Mouse (Mus musculus) limb, embryonic 12.5 days (tissue): ENCODE measurements around the gene Pde9a. TPM values are rescaled to one million over a fixed set of nuclear protein-coding genes. Genes with fewer than 3 reads are reported as not detected.

Experiments
- ATAC-seq: fragments of 200-750 bp; cut with Nextera tagmentation; 2 replicates; pipeline ENCODE4 v1.8.0; 2017; ENCODE audit warnings: low read depth, moderate TSS enrichment; ENCODE audit not compliant: insufficient number of reproducible peaks, insufficient read depth, low FRiP score, low TSS enrichment
- H3K27ac ChIP-seq: fragments of 300-500 bp; sonication (generic); 2 replicates; pipeline ENCODE4 v1.5.1; 2016; ENCODE audit warnings: mild to moderate bottlenecking, moderate library complexity
- H3K27me3 ChIP-seq: fragments of 300-500 bp; sonication (generic); 2 replicates; pipeline ENCODE4 v1.6.1; 2016; ENCODE audit warnings: mild to moderate bottlenecking, moderate library complexity
- H3K36me3 ChIP-seq: fragments of 300-500 bp; sonication (generic); 2 replicates; pipeline ENCODE4 v1.6.1; 2016; ENCODE audit warnings: mild to moderate bottlenecking, moderate library complexity
- H3K4me1 ChIP-seq: fragments of 300-500 bp; sonication (generic); replicated peaks from 2 replicates; pipeline ENCODE4 v1.6.1; 2016
- H3K4me2 ChIP-seq: fragments of 300-500 bp; sonication (generic); 2 replicates; pipeline ENCODE4 v1.6.1; 2016; ENCODE audit warnings: mild to moderate bottlenecking, moderate library complexity
- H3K4me3 ChIP-seq: fragments of 300-500 bp; sonication (generic); replicated peaks from 2 replicates; pipeline ENCODE4 v1.5.1; 2016; ENCODE audit warnings: mild to moderate bottlenecking
- H3K9ac ChIP-seq: fragments of 300-500 bp; sonication (generic); replicated peaks from 2 replicates; pipeline ENCODE4 v1.6.1; 2016; ENCODE audit warnings: mild to moderate bottlenecking, moderate library complexity
- H3K9me3 ChIP-seq: fragments of 300-500 bp; sonication (generic); 2 replicates; pipeline ENCODE4 v1.6.1; 2016; ENCODE audit warnings: mild to moderate bottlenecking, moderate library complexity
- WGBS: fragments of 180-500 bp; shearing (Covaris S2); methylation state at CpG from one replicate; pipeline ENCODE4 v1.1.7; 2016; 5-methylcytosine and 5-hydroxymethylcytosine counted together
- polyA plus RNA-seq: library from polyadenylated mRNA; unstranded; fragments of >200 nt; fragmentation: Nextera tagmentation; extraction: Ambion mirVana; gene quantifications from 2 replicates; pipeline ENCODE4 v1.2.1, GENCODE M21; 2016

The Pde9a gene
- polyA plus RNA-seq, 1 experiment from 2014 or later = 29.1 TPM

GRCm38 (mm10) chr17:31500416-31500815 lies 114.4 kb downstream of the Pde9a start:
- H3K9ac ChIP-seq = no peak overlapping the region
- peaks cover 99% of the 10 kb centered on the region for H3K36me3 ChIP-seq
- no peaks in the 10 kb centered on the region for H3K27me3 ChIP-seq
- 93% methylated on average over 8 of the region's 8 CpGs for WGBS
- no peak overlapping the region for H3K27ac ChIP-seq
- H3K4me2 ChIP-seq = no peak overlapping the region
- no peaks in the 10 kb centered on the region for H3K4me1 ChIP-seq
- no peak for ATAC-seq
- no peak overlapping the region for H3K4me3 ChIP-seq
- H3K9me3 ChIP-seq = no peaks in the 10 kb centered on the region

GRCm38 (mm10) chr17:31500908-31501307 lies 114.9 kb downstream of the Pde9a start:
- 85% methylated on average over 3 of the region's 3 CpGs for WGBS
- no peak for ATAC-seq
- Histone ChIP-seq H3K27ac (no peak overlapping the region), H3K36me3 (peaks cover 99% of the 10 kb centered on the region), H3K9me3 (no peaks in the 10 kb centered on the region), H3K4me3 (no peak overlapping the region), H3K9ac (no peak overlapping the region), H3K4me2 (no peak overlapping the region), H3K4me1 (no peaks in the 10 kb centered on the region), H3K27me3 (no peaks in the 10 kb centered on the region)

- Histone ChIP-seq H3K36me3 (peaks cover 100% of the 10 kb centered on the region), H3K4me2 (no peak overlapping the region), H3K4me1 (no peaks in the 10 kb centered on the region), H3K9ac (no peak overlapping the region), H3K27ac (no peak overlapping the region), H3K4me3 (no peak overlapping the region), H3K9me3 (no peaks in the 10 kb centered on the region), H3K27me3 (no peaks in the 10 kb centered on the region)
- no peak for ATAC-seq
- 92% methylated on average over 12 of the region's 12 CpGs for WGBS
These were observed 116.4 kb downstream of the Pde9a start for GRCm38 (mm10) chr17:31502261-31502927.

DNA sequence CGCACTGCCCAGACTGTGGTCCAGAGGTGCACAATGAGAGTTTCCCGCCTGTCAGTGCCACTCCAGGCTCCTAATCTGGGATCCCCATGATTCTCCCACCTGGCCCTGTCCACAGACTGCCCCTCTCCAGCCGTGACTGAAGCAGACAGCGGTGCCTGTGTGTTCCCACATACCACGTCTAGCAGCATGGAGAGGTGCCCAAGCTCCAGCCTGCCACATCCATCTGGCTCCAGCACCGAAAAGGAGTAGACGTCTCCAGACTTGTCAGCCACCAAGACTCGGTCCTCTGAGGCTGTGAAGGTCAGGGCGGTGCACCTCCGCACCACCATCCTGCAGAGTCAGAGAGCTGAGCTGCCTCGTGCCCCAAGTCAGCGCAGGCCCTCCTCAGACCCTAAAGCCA lies 117.3 kb downstream of the Pde9a start:
- WGBS = 95% methylated on average over 12 of the region's 12 CpGs
- no peak overlapping the region for H3K4me2 ChIP-seq
- no peak overlapping the region for H3K27ac ChIP-seq
- H3K4me3 ChIP-seq = no peak overlapping the region
- no peaks in the 10 kb centered on the region for H3K27me3 ChIP-seq
- no peaks in the 10 kb centered on the region for H3K9me3 ChIP-seq
- peaks cover 99% of the 10 kb centered on the region for H3K36me3 ChIP-seq
- H3K4me1 ChIP-seq = no peaks in the 10 kb centered on the region
- H3K9ac ChIP-seq = no peak overlapping the region
- ATAC-seq = no peak

DNA sequence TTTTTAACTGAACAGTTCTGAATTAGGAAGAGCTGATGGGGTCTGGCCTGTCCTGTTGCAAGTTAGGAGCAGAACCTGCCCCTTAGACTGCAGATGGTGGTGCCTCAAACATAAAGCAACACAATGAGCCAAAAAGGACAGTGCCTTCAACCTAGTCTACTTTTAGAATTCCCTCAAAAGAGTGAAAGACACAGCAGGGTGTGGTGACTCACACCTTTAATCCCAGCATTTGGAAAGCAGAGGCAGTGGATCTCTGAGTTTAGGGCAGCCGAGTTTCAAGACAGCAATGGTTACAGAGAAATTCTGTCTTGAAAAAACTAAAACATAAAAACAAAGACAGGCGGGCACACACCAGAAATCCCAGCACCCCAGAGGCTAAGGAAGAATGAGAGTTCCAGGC lies 117.9 kb downstream of the Pde9a start:
- H3K9me3 ChIP-seq = no peaks in the 10 kb centered on the region
- H3K36me3 ChIP-seq = peaks cover 98% of the 10 kb centered on the region
- no peaks in the 10 kb centered on the region for H3K27me3 ChIP-seq
- no peak for ATAC-seq
- no peak overlapping the region for H3K4me2 ChIP-seq
- 87% methylated on average over 2 of the region's 2 CpGs for WGBS
- no peak overlapping the region for H3K9ac ChIP-seq
- no peak overlapping the region for H3K4me3 ChIP-seq
- no peaks in the 10 kb centered on the region for H3K4me1 ChIP-seq
- no peak overlapping the region for H3K27ac ChIP-seq

GRCm38 (mm10) chr17:31505013-31505412 lies 119.0 kb downstream of the Pde9a start:
- no peak for ATAC-seq
- Histone ChIP-seq H3K27ac (no peak overlapping the region), H3K27me3 (no peaks in the 10 kb centered on the region), H3K4me1 (no peaks in the 10 kb centered on the region), H3K9me3 (no peaks in the 10 kb centered on the region), H3K4me2 (no peak overlapping the region), H3K9ac (no peak overlapping the region), H3K4me3 (no peak overlapping the region), H3K36me3 (peaks cover 98% of the 10 kb centered on the region)
- WGBS = 82% methylated on average over 5 of the region's 5 CpGs

- WGBS = 79% methylated on average over 7 of the region's 7 CpGs
- Histone ChIP-seq H3K9me3 (no peaks in the 10 kb centered on the region), H3K4me3 (no peak overlapping the region), H3K4me2 (no peak overlapping the region), H3K36me3 (peaks cover 86% of the 10 kb centered on the region), H3K9ac (no peak overlapping the region), H3K27me3 (no peaks in the 10 kb centered on the region), H3K27ac (no peak overlapping the region), H3K4me1 (peaks cover 4% of the 10 kb centered on the region; the same call in 1 of the 2 replicates)
- no peak for ATAC-seq
These were observed 120.3 kb downstream of the Pde9a start for GRCm38 (mm10) chr17:31506282-31506681.

DNA sequence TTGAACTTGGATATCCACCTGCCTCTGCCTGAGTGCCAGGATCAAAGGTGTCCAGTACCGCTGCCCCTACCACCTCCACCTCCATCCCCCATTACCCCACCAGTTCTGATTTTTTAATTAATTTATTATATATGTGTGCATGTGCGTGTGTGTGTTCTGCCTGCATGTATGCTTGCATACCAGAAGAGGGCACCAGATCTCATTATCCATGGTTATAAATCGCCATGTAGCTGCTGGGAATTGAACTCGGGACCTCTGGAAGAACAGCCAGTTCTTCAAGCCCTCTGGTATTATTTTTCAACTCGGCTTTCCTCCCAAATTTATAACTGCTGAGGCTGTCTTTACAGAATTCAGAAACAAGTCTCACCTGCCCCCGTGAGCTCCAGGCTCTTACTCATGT lies 124.9 kb downstream of the Pde9a start:
- H3K27ac ChIP-seq = no peak overlapping the region

GRCm38 (mm10) chr17:31511792-31512495 lies 125.9 kb downstream of the Pde9a start:
- WGBS = under 1% methylated on average over 56 of the region's 56 CpGs
- peak overlapping the region; percentile 69 for H3K9ac ChIP-seq
- peak overlapping the region; percentile 71 for H3K4me2 ChIP-seq
- peak; percentile 94 for ATAC-seq
- peaks cover 30% of the 10 kb centered on the region for H3K36me3 ChIP-seq
- no peaks in the 10 kb centered on the region for H3K9me3 ChIP-seq
- H3K27me3 ChIP-seq = no peaks in the 10 kb centered on the region
- peak overlapping the region; percentile 84 for H3K27ac ChIP-seq
- H3K4me1 ChIP-seq = peaks cover 12% of the 10 kb centered on the region; the same call in 1 of the 2 replicates
- H3K4me3 ChIP-seq = peak overlapping the region; percentile 81

More for the DNA sequence above, 124.9 kb downstream of the Pde9a start:
- no peaks in the 10 kb centered on the region for H3K9me3 ChIP-seq
- no peak for ATAC-seq
- H3K4me3 ChIP-seq = peak overlapping the region; percentile 81
- H3K9ac ChIP-seq = no peak overlapping the region; the same call in 1 of the 2 replicates
- 95% methylated on average over 6 of the region's 6 CpGs for WGBS
- H3K4me2 ChIP-seq = peak overlapping the region; percentile 71
- H3K4me1 ChIP-seq = peaks cover 12% of the 10 kb centered on the region; the same call in 1 of the 2 replicates
- peaks cover 40% of the 10 kb centered on the region for H3K36me3 ChIP-seq
- no peaks in the 10 kb centered on the region for H3K27me3 ChIP-seq

DNA sequence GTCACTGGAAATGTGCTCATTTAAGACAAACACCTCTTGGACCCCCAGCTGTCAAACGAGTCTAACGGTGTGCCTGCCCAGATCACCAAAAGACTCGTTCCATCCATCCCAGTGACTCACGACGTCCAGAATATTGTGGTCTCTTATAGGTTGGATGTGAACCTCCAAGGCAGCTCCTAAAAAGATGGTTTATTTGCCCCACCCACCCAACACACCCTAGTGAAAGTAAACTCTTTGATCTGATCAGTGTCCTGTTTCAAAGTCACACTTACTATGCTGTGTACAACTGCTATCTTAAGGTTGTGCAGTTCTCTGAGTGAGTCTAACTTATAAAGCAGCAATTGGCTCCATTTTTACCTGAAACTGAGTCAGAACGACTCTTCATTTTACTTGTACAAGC lies 126.6 kb downstream of the Pde9a start:
- WGBS = 26% methylated on average over 6 of the region's 6 CpGs
- Histone ChIP-seq H3K27ac (peak overlapping the region; percentile 84; the same call in 1 of the 2 replicates), H3K36me3 (peaks cover 23% of the 10 kb centered on the region), H3K9me3 (no peaks in the 10 kb centered on the region), H3K4me2 (peak overlapping the region; percentile 71), H3K4me3 (peak overlapping the region; percentile 81), H3K27me3 (no peaks in the 10 kb centered on the region), H3K4me1 (peaks cover 12% of the 10 kb centered on the region; the same call in 1 of the 2 replicates), H3K9ac (peak overlapping the region; percentile 69)
- peak; percentile 3; the same call in 1 of the 2 replicates for ATAC-seq

GRCm38 (mm10) chr17:31514696-31515095 lies 128.7 kb downstream of the Pde9a start:
- Histone ChIP-seq H3K9me3 (no peaks in the 10 kb centered on the region), H3K27ac (no peak overlapping the region), H3K4me1 (peaks cover 12% of the 10 kb centered on the region; the same call in 1 of the 2 replicates), H3K27me3 (no peaks in the 10 kb centered on the region), H3K4me2 (no peak overlapping the region), H3K9ac (no peak overlapping the region), H3K4me3 (no peak overlapping the region), H3K36me3 (peaks cover 4% of the 10 kb centered on the region)
- ATAC-seq = no peak
- WGBS = 67% methylated on average over 1 of the region's 1 CpGs
